Mouse (Mus musculus) CH12.LX (cell line): ENCODE measurements around the gene Aurkb. TPM values are rescaled to one million over a fixed set of nuclear protein-coding genes. Genes with fewer than 3 reads are reported as not detected.

Experiments used
- DNase-seq: peaks from one replicate; pipeline ENCODE4 v3.0.0-alpha.2; 2013; ENCODE audit errors: extremely low read depth
- H3K27ac ChIP-seq: 2 replicates; pipeline ENCODE4 v1.5.1; 2012; ENCODE audit warnings: low read depth, mild to moderate bottlenecking, control low read depth, moderate library complexity; ENCODE audit not compliant: insufficient read depth
- H3K27me3 ChIP-seq: replicated peaks from 2 replicates; pipeline ENCODE3; 2012; ENCODE audit warnings: inconsistent platforms
- H3K36me3 ChIP-seq, 2 experiments: replicated peaks in 1 of 2; 2 replicates each; pipeline versions ENCODE3 to v1.6.1; 2012; ENCODE audit warnings: inconsistent platforms in 1 of 2, low read length in 1 of 2, mild to moderate bottlenecking in 1 of 2, mixed read lengths in 1 of 2, moderate library complexity in 1 of 2; ENCODE audit not compliant: control insufficient read depth in 1 of 2, insufficient read depth in 1 of 2
- H3K4me1 ChIP-seq, 2 experiments: 2 replicates each; pipeline ENCODE4 v1.6.1; 2012; ENCODE audit warnings: inconsistent platforms in 1 of 2, moderate library complexity in 1 of 2; ENCODE audit not compliant: insufficient read depth in 2 of 2, control insufficient read depth in 1 of 2
- H3K4me2 ChIP-seq: 2 replicates; pipeline ENCODE4 v1.6.1; 2012; ENCODE audit warnings: low read depth, mild to moderate bottlenecking, control low read depth; ENCODE audit not compliant: poor library complexity, insufficient read depth, severe bottlenecking
- H3K4me3 ChIP-seq, 3 experiments: fragments of 150-350 bp in 1 of 3; sonication (generic) in 1 of 3; replicated peaks in 1 of 3; 2 replicates each; pipeline versions ENCODE3 to v1.5.1; 2011 to 2012; ENCODE audit warnings: low read depth in 2 of 3, low read length in 2 of 3, mild to moderate bottlenecking in 2 of 3, moderate library complexity in 2 of 3, control low read depth in 1 of 3, improper control_type of control experiment in 1 of 3, inconsistent platforms in 1 of 3, mixed read lengths in 1 of 3; ENCODE audit not compliant: poor library complexity in 1 of 3
- H3K79me2 ChIP-seq: replicated peaks from 2 replicates; pipeline ENCODE4 v1.6.1; 2012; ENCODE audit warnings: mild to moderate bottlenecking, moderate library complexity; ENCODE audit not compliant: control insufficient read depth, poor library complexity, insufficient read depth, severe bottlenecking; ENCODE audit errors: extremely low read depth
- H3K9ac ChIP-seq: 2 replicates; pipeline ENCODE4 v1.6.1; 2012; ENCODE audit warnings: low read depth, mild to moderate bottlenecking, control low read depth, moderate library complexity; ENCODE audit not compliant: insufficient read depth
- H3K9me3 ChIP-seq: replicated peaks from 2 replicates; pipeline ENCODE3; 2012; ENCODE audit warnings: low read length, inconsistent platforms, mixed read lengths
- ETS1 ChIP-seq: conservative IDR thresholded peaks from 2 replicates; pipeline ENCODE4 v1.6.1; 2012; ENCODE audit warnings: low read depth, mild to moderate bottlenecking, inconsistent platforms, low read length, improper control_type of control experiment, moderate library complexity
- GABPA ChIP-seq: IDR thresholded peaks from 2 replicates; pipeline ENCODE4 v1.6.1; 2012; ENCODE audit warnings: low read depth, low read length, improper control_type of control experiment, inconsistent platforms; ENCODE audit not compliant: insufficient replicate concordance
- HCFC1 ChIP-seq: IDR thresholded peaks from 2 replicates; pipeline ENCODE4 v1.6.1; 2012; ENCODE audit warnings: low read depth, mild to moderate bottlenecking, inconsistent platforms, low read length, improper control_type of control experiment
- KAT2A ChIP-seq: IDR thresholded peaks from 2 replicates; pipeline ENCODE4 v1.6.1; 2012; ENCODE audit warnings: low read length, improper control_type of control experiment, inconsistent platforms; ENCODE audit not compliant: insufficient replicate concordance
- MEF2A ChIP-seq: IDR thresholded peaks from 2 replicates; pipeline ENCODE4 v1.6.1; 2014; ENCODE audit warnings: low read depth, mild to moderate bottlenecking, inconsistent platforms, low read length, improper control_type of control experiment, borderline replicate concordance
- MXI1 ChIP-seq: IDR thresholded peaks from 2 replicates; pipeline ENCODE4 v1.6.1; 2011; ENCODE audit warnings: mild to moderate bottlenecking, low read depth, low read length, improper control_type of control experiment
- POLR2A ChIP-seq: IDR thresholded peaks from 2 replicates; pipeline ENCODE4 v1.6.1; 2011; ENCODE audit warnings: low read depth, mild to moderate bottlenecking, improper control_type of control experiment, low read length
- RCOR1 ChIP-seq: conservative IDR thresholded peaks from 2 replicates; pipeline ENCODE4 v1.6.1; 2012; ENCODE audit warnings: low read depth, mild to moderate bottlenecking, inconsistent platforms, low read length, improper control_type of control experiment
- TBP ChIP-seq: conservative IDR thresholded peaks from 2 replicates; pipeline ENCODE4 v1.6.1; 2011; ENCODE audit warnings: low read depth, low read length, improper control_type of control experiment
- TCF12 ChIP-seq: IDR thresholded peaks from 2 replicates; pipeline ENCODE4 v1.6.1; 2014; ENCODE audit warnings: low read depth, mild to moderate bottlenecking, inconsistent platforms, low read length, improper control_type of control experiment
- USF1 ChIP-seq: IDR thresholded peaks from 2 replicates; pipeline ENCODE4 v1.6.1; 2014; ENCODE audit warnings: low read depth, mild to moderate bottlenecking, inconsistent platforms, low read length, improper control_type of control experiment
- dilution Hi-C: fragments of 300-500 bp; cut with MboI; formaldehyde crosslinking; loops from 2 replicates; pipeline ENCODE4 v1.14.3; 2020; ENCODE audit warnings: low sequenced_read_pairs; ENCODE audit not compliant: extremely low pct_unique_long_range_greater_than_20kb, extremely low pct_ligation_motif_present
- in situ Hi-C: fragments of 300-500 bp; cut with MboI; formaldehyde crosslinking; loops from 3 replicates; pipeline ENCODE4 v1.14.3; 2019; ENCODE audit warnings: low sequenced_read_pairs, low pct_ligation_motif_present, low pct_unique_long_range_greater_than_20kb, mixed read lengths
- polyA plus RNA-seq: library from polyadenylated mRNA; unstranded; fragments of >175 nt; gene quantifications from 2 replicates; pipeline ENCODE4 v1.2.1, GENCODE M21; 2012; ENCODE audit warnings: low read depth; ENCODE audit not compliant: insufficient read length
- total RNA-seq, 2 experiments: library from RNA; depleted of rRNA; stranded (reverse); fragments of 300-350 nt in 1 of 2; fragments of >200 nt in 1 of 2; gene quantifications; 2 replicates each; pipeline ENCODE4 v1.2.3; 2012 to 2014

The Aurkb gene
- total and polyA plus RNA-seq, 3 experiments = 170 to 200 (median 190) TPM

DNA sequence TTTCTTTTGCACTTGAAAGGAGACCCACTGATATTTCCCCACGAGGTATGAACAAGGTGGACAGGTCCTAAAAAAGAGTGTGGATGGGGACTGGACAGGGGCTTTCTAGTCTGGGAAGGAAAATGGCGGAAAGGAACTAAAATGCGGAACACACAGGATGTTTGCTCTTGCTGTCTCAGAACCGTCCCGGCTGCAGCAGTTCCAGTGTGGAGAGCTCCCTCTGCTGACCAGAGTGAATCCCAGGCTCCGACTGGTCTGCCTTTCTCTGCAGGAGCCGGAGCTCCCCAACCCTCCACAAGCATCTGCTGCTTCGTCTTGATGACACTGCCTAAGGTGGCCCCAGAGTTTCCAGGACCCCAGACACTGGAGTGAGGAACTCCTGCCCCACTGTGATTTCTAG, 9.6 kb upstream of the Aurkb start (continued):
- TF ChIP-seq MXI1 = no peak
- TF ChIP-seq GABPA = no peak
- no peak for TF ChIP-seq MEF2A
- TF ChIP-seq RCOR1 = no peak
- no peak for TF ChIP-seq HCFC1
- no peak for TF ChIP-seq USF1

GRCm38 (mm10) chr11:69036486-69037230, 8.8 kb upstream of the Aurkb start:
- dilution Hi-C loops = no loop called here
- peak; percentile 90 for DNase-seq
- TF ChIP-seq POLR2A = peak; percentile 86
- TF ChIP-seq TCF12 = no peak
- peak; percentile 99 for TF ChIP-seq TBP
- TF ChIP-seq, all 38 proteins: peak for 2
- H3K9me3 ChIP-seq = no peaks in the 10 kb centered on the region
- peak overlapping the region; percentile 87 for H3K4me2 ChIP-seq
- peak overlapping the region; percentile 64 to 86 (median 65) for H3K4me3 ChIP-seq
- H3K79me2 ChIP-seq = no peaks in the 10 kb centered on the region
- peak overlapping the region; percentile 75 for H3K9ac ChIP-seq
- H3K27me3 ChIP-seq = no peaks in the 10 kb centered on the region
- H3K27ac ChIP-seq = peak overlapping the region; percentile 61
- in situ Hi-C loops = no loop called here
- H3K36me3 ChIP-seq = peaks cover 40 to 47% of the 10 kb centered on the region in 2 experiments
- peaks cover 18 to 32% of the 10 kb centered on the region in 2 experiments for H3K4me1 ChIP-seq

DNA sequence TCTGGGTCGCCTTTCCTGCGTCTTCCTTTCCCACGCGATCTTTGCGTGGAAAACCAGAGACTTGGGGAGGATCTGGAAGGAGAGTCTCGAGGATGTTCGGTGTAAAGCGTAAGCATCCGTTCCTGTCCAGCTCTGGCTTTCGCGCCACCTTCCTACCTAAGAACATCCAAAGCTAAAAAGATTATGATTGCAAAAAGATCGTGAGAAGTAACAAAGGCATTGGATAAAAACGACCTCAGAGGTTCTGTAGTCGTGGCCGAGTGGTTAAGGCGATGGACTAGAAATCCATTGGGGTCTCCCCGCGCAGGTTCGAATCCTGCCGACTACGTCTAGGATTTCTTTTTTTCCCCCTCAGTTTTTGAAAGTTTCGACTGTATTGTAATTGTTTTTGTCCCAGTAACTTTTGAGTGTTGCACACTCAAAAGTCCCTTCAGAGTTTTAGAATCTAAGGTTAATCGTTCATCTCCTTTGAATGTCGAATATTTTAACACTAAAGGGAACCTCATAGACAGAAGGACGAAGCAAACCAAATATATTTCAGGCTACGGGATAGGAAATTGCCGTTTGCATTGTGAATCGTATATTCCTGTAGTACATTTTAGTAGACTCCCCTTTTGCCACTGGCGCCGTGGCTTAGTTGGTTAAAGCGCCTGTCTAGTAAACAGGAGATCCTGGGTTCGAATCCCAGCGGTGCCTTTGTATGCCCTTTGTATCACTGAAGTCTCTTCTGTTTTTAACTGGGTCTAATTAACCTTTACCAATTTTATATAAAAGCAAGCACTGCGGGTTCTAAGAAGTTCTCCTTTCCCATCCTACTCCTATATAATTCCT, 8.0 kb upstream of the Aurkb start:
- Histone ChIP-seq H3K4me3 (peak overlapping the region; percentile 64 to 86 (median 65)), H3K4me1 (peaks cover 18 to 32% of the 10 kb centered on the region in 2 experiments), H3K9ac (peak overlapping the region; percentile 75), H3K9me3 (no peaks in the 10 kb centered on the region), H3K27me3 (no peaks in the 10 kb centered on the region), H3K27ac (peak overlapping the region; percentile 61), H3K79me2 (no peaks in the 10 kb centered on the region)
- DNase-seq = peak; percentile 94
- in situ Hi-C loops = no loop called here
- TF ChIP-seq KAT2A (no peak), POLR2A (no peak), ETS1 (no peak), TBP (peak; percentile 99)
- TF ChIP-seq, all 38 proteins: peak for 1
- H3K36me3 ChIP-seq = peaks cover 35 to 41% of the 10 kb centered on the region in 2 experiments
- peak overlapping the region; percentile 4 for H3K4me2 ChIP-seq
- dilution Hi-C loops = no loop called here
